Mouse (Mus musculus): ENCODE data around the gene Prnp. TPM values are rescaled to one million over a fixed set of nuclear protein-coding genes. Genes with fewer than 3 reads are reported as not detected.
A peak's percentile ranks its signal among the peaks of the same experiment; 100 is the strongest.

The Prnp gene
- total and polyA plus RNA-seq, 3 experiments, result 18.3 to 24.0 TPM; not detected in 1

DNA sequence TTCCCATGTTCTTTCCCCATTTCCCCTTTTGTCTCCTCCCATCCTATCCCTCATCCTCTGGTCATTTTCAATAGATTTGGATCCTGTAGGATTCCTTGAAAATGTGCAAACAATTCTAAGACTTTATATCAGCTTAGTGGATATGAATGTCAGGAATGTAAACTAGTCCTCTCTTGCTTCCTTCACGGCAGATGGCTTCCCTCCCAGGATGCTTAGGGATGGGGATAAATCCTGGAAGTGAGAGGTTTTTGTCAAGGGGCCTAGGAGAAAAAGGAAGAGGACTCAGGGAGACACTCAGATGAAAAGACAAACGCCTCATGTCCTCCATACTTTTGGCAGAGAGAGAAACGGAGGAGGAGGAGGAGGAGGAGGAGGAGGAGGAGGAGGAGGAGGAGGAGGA, 7.3 kb upstream of the Prnp start:
- DNase-seq (ENCODE audit: low read depth, low spot score), result no peak
- H3K27ac ChIP-seq (ENCODE audit: control insufficient read depth, low read depth, low read length), result no peak overlapping the region
- H3K79me2 ChIP-seq (ENCODE audit: control insufficient read depth, insufficient read depth, low read length, poor library complexity), result no peaks in the 10 kb centered on the region
- H3K36me3 ChIP-seq (ENCODE audit: control insufficient read depth in 1 of 2, insufficient read depth in 2 of 2, low read length in 2 of 2), result peaks cover 0 to 19% of the 10 kb centered on the region in 2 experiments; a peak in 2 of 4 replicates
- H3K27me3 ChIP-seq (ENCODE audit: control insufficient read depth in 1 of 2, insufficient read depth in 2 of 2, low read length in 2 of 2), result no peaks in the 10 kb centered on the region; a peak in 1 of 4 replicates
- no peak for TF ChIP-seq TAL1 (IDR thresholded peaks at IDR 0.05; ENCODE audit: low read length)
- no peak for TF ChIP-seq MEF2A (IDR thresholded peaks at IDR 0.05; ENCODE audit: extremely low read depth, insufficient replicate concordance, low read depth, low read length, poor library complexity, severe bottlenecking)
- no peak for TF ChIP-seq GATA1 (IDR thresholded peaks at IDR 0.05; ENCODE audit: low read depth, low read length)
- no peak for TF ChIP-seq ETS1 (IDR thresholded peaks at IDR 0.05; ENCODE audit: low read depth, low read length)
- TF ChIP-seq UBTF (IDR thresholded peaks at IDR 0.05; ENCODE audit: borderline replicate concordance, insufficient read depth, low read depth, low read length), result no peak
- no peaks in the 10 kb centered on the region for H3K9me3 ChIP-seq (replicated peaks; ENCODE audit: insufficient read depth, low read length)
- peaks cover 4 to 25% of the 10 kb centered on the region in 2 experiments for H3K4me1 ChIP-seq (ENCODE audit: control insufficient read depth in 1 of 2, insufficient read depth in 2 of 2, low read length in 2 of 2)
- no peak overlapping the region for H3K4me3 ChIP-seq (ENCODE audit: control insufficient read depth in 1 of 2, insufficient read depth in 1 of 2, low read depth in 2 of 2, low read length in 2 of 2)
- no peak overlapping the region for H3K9ac ChIP-seq (ENCODE audit: control insufficient read depth, low read depth, low read length, poor library complexity, severe bottlenecking)

DNA sequence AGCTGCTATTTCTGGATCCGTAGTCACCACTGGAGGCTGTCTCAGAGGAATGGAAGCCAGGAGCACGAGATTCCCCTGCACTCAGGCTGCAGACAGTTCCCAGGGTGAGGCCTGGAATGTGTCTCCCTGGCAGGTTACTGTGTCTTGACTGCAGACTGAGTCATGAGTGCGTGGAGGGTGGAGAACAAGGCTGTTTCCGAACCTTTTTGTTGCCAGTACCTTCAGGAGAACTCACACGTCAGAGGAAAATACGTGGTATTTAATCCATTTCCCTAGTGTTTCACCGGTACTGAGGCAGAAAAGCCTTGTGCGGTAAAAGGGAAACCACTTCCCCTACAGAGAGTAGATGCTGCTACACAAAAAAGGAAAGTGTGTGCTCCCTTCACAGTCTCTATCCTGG, 6.9 kb upstream of the Prnp start:
- Histone ChIP-seq H3K79me2 (ENCODE audit: control insufficient read depth, insufficient read depth, low read length, poor library complexity) (no peaks in the 10 kb centered on the region), H3K9ac (ENCODE audit: control insufficient read depth, low read depth, low read length, poor library complexity, severe bottlenecking) (no peak overlapping the region), H3K4me1 (ENCODE audit: control insufficient read depth in 1 of 2, insufficient read depth in 2 of 2, low read length in 2 of 2) (peaks cover 4 to 27% of the 10 kb centered on the region in 2 experiments), H3K4me3 (ENCODE audit: control insufficient read depth in 1 of 2, insufficient read depth in 1 of 2, low read depth in 2 of 2, low read length in 2 of 2) (no peak overlapping the region), H3K36me3 (ENCODE audit: control insufficient read depth in 1 of 2, insufficient read depth in 2 of 2, low read length in 2 of 2) (peaks cover 0 to 22% of the 10 kb centered on the region in 2 experiments; a peak in 2 of 4 replicates), H3K27me3 (ENCODE audit: control insufficient read depth in 1 of 2, insufficient read depth in 2 of 2, low read length in 2 of 2) (no peaks in the 10 kb centered on the region; a peak in 1 of 4 replicates), H3K27ac (ENCODE audit: control insufficient read depth, low read depth, low read length) (no peak overlapping the region), H3K9me3 (replicated peaks; ENCODE audit: insufficient read depth, low read length) (no peaks in the 10 kb centered on the region)
- TF ChIP-seq USF2 (IDR thresholded peaks at IDR 0.05; ENCODE audit: borderline replicate concordance in 1 of 2, insufficient read depth in 1 of 2, low read depth in 1 of 2, low read length in 2 of 2), result no peak
- no peak for TF ChIP-seq E2F4 (IDR thresholded peaks at IDR 0.05; ENCODE audit: borderline replicate concordance, low read depth, low read length)
- TF ChIP-seq NRF1 (IDR thresholded peaks at IDR 0.05; ENCODE audit: insufficient read depth, low read depth, low read length, poor library complexity, severe bottlenecking), result no peak
- TF ChIP-seq ETS1 (IDR thresholded peaks at IDR 0.05; ENCODE audit: low read depth, low read length), result no peak
- TF ChIP-seq GABPA (IDR thresholded peaks at IDR 0.05; ENCODE audit: low read depth, low read length), result no peak
- no peak for TF ChIP-seq CHD1 (IDR thresholded peaks at IDR 0.05; ENCODE audit: low read depth, low read length)
- no peak for TF ChIP-seq GATA1 (IDR thresholded peaks at IDR 0.05; ENCODE audit: low read depth, low read length)
- no peak for TF ChIP-seq MYB (IDR thresholded peaks at IDR 0.05; ENCODE audit: low read depth, low read length)
- no peak for TF ChIP-seq HCFC1 (IDR thresholded peaks at IDR 0.05; ENCODE audit: low read depth, low read length)
- TF ChIP-seq KAT2A (conservative IDR thresholded peaks at IDR 0.05; ENCODE audit: low read depth, low read length), result no peak
- TF ChIP-seq RAD21 (IDR thresholded peaks at IDR 0.05; ENCODE audit: low read depth, low read length), result no peak
- TF ChIP-seq MXI1 (IDR thresholded peaks at IDR 0.05; ENCODE audit: low read depth, low read length), result no peak
- no peak for TF ChIP-seq CHD2 (IDR thresholded peaks at IDR 0.05; ENCODE audit: low read length)
- DNase-seq (ENCODE audit: low read depth, low spot score), result peak; percentile 11
